Mouse (Mus musculus) stomach, postnatal 0 days (tissue): Measurements from ENCODE around the gene Ramp1.

ENCODE experiments used
- CTCF ChIP-seq: IDR thresholded peaks from 2 replicates; pipeline ENCODE4 v1.5.1; 2016; ENCODE audit warnings: antibody characterized with exemption, low read depth, mild to moderate bottlenecking, moderate library complexity
- EP300 ChIP-seq: optimal IDR thresholded peaks from 2 replicates; pipeline ENCODE3; 2016; ENCODE audit warnings: antibody characterized with exemption

- TF ChIP-seq CTCF (no peak), EP300 (no peak)
These were observed 36.4 kb downstream of the Ramp1 start for GRCm38 (mm10) chr1:91215981-91216380.
